Mouse (Mus musculus): ENCODE measurements around the gene Mbnl1.
"Not testable (repeated sequence)": the region's sequence is repeated elsewhere in the genome, so short reads cannot be mapped to it uniquely, and the experiment has no call there.

The Mbnl1 gene

DNA sequence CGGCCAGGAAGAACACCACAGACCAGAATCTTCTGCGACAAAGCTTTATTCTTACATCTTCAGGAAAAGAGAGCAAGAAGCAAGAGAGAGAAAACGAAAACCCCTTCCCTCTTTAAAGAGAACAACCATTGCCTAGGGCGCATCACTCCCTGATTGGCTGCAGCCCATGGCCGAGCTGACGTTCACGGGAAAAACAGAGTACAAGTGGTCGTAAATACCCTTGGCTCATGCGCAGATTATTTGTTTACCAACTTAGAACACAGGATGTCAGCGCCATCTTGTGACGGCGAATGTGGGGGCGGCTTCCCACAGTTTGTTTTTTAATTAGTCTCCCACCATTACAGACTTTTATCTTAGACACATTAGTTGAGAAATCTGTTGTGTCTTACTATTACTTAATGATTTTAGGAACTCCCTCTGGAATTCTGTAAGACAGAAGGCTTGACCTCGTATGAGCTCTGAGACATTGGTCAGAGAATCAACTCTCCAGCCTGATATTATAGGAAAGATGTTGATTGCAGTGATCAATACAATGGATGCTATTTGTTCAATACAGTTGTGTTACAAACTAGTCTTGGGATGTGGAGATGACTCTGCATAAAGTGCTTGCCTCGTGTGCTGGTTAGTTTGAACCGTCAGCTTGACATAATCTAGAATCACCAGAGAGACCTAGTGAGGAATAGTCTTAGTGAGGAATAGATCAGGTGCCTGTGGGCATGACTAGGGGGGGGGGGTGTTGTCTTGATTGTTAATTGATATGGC, 22.3 kb downstream of the Mbnl1 start:
- not testable (repeated sequence) for DNase-seq (ENCODE audit: low spot score)

- DNase-seq (ENCODE audit: low spot score), result no peak
Observed at GRCm38 (mm10) chr3:60496197-60496596, 23.6 kb downstream of the Mbnl1 start.

DNA sequence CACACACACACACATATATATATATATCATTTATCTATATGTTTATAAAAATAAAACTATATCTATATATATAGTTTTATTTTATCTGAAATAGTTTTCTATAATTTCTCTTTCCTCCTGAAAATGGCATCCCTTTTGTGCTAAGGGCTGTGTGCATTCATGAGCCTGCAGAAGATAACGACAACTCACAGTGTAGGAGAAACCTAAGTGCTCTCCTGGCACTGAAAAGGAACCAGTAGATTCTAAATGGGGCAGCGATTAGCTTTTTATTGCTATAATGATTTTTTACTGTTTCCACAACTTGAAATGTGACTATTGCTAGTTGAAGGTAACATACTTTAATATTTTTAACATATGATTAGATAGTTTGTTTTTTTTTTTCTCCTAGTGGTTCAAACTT, 25.5 kb downstream of the Mbnl1 start:
- no peak for DNase-seq (ENCODE audit: low spot score)

- DNase-seq (ENCODE audit: low spot score), result no peak
Observed at GRCm38 (mm10) chr3:60498646-60499045, 26.0 kb downstream of the Mbnl1 start.

DNA sequence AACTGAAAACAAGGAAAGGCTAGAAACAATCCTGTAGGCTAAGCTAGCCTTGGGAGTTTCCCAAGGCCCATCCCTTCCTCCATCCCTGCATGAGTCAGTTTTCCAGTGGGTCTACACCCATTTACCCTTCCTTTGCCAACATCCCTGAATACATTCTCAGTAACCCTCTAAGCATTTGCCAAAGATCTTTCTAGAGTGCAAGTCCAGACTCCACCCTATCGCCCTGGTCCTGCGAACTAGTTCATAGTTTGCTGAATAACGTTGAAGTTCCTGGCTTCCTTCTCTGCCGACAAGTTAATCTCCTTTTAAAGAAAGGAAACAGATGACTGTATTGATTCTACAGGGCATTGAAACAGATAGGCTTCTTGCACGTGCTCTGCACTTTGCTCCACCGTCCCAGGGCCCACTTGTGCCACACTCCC, 26.5 kb downstream of the Mbnl1 start:
- DNase-seq (ENCODE audit: low spot score), result no peak

- DNase-seq (ENCODE audit: low spot score), result no peak
Observed at GRCm38 (mm10) chr3:60499718-60500450, 27.3 kb downstream of the Mbnl1 start.

DNA sequence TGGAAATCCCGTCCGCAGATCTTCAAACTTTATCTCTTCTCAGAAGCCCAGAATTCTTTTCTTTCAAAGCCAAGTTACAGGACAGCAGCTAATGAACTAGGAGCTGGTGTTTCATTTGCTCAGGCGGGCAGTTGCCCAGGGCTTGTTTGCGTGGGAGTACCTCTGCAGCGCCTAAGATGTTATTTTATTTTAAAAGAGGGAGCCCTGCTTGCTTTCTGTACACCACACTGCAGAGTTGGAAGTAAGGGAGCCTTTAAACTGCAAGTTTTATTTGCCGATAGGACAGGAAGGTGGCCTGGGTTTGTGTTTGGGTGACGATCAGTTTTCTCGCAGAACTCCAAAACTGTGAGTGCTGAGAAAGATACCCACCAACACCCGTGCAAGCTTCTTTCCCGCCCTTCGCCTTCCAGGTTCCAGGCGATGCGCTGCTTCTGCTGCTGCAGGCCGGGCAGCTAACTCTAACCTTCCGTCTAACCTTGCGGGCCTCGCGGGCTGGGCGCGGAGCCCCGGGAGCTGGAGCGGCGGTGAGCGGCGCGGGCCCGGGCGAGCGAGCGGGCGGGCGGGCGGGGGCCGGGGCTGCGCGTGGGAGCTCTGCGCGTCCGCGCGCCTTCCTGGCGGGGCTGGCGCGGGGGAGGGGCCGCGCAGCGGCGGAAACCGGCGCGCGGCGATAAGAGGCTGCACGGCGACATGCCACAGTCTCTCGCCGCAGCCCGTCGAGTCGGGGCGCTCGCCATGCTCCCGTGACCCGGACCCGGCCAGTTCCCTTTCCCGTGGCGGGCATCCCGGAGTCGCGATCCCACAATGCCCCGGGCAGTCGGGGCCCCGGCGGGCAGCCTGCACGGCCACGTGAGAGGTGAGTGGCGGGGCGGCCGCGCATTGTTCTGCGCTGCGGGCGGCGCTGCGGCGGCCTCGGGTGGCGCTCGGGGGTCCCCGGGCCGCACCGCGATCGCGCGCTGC, 28.2 kb downstream of the Mbnl1 start:
- DNase-seq (ENCODE audit: low spot score), result peak; percentile 76

DNA sequence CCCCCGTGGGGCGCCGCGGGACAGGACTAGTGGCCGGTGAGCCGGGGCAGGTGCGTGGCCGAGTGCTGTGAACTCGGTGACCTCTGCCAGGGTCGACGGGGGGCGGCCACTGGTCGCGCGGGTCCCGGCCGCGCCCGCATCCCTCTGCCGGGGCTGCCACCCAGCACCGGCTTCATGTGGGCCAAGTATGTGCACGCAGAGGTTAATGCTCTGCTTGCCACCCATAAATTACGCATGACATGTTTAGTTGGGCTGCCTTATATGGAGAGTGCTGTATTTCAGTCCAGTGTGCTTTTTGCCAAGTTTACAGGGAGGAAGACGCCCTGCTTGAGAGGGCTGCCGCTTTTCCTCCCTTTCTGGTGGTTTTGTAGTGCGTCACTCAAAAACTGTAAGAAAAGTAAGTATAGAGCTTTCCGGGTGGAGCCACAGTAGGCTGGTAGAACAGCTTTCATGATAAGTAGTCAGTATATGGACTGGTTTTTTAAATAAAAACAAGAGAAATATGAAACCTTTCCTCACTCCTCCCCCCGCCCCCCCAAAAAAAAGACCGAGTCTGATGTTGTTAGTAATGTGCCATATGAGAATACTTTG, 29.0 kb downstream of the Mbnl1 start:
- peak; percentile 77 for DNase-seq (ENCODE audit: low spot score)

DNA sequence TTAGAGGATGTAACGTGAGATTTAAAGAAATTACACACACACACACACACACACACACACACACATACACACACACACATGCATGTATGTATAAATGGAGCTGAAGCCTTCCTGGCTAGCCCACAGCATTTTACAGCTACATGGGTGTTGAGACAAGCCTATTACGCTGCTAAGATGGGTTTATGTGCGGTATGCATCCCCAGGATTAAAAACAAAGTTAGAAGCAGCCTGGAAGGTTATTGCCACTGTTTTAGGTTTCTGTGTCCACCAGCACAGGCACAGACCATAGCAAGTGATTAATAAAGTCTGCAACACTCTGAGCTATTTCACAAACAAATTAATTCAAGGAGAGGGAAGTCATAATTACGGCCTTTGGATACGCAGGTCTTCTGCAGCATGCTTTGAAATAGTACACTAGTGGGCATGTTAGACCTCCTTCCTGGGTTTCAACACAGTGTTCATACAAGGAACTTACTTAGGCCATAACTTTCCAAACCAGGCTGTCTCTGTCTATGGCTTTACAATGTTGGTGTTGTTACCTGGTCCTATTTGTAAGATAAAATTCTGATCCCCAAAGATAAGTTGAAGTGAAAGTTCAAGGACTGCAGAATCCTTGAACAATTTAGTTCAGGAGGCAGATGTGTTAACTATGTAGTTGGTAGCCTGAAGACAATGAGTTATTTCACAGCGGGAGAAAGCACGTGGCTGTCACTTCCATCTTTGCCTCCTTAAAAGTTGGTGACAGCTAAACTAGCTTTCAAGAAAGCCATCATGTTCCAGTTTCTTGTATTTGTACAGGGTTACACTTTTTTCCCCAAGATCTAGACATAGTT, 29.7 kb downstream of the Mbnl1 start:
- DNase-seq (ENCODE audit: low spot score), result peak; percentile 35

- DNase-seq (ENCODE audit: low spot score), result peak; percentile 24
Observed at GRCm38 (mm10) chr3:60503196-60503595, 30.6 kb downstream of the Mbnl1 start.

DNA sequence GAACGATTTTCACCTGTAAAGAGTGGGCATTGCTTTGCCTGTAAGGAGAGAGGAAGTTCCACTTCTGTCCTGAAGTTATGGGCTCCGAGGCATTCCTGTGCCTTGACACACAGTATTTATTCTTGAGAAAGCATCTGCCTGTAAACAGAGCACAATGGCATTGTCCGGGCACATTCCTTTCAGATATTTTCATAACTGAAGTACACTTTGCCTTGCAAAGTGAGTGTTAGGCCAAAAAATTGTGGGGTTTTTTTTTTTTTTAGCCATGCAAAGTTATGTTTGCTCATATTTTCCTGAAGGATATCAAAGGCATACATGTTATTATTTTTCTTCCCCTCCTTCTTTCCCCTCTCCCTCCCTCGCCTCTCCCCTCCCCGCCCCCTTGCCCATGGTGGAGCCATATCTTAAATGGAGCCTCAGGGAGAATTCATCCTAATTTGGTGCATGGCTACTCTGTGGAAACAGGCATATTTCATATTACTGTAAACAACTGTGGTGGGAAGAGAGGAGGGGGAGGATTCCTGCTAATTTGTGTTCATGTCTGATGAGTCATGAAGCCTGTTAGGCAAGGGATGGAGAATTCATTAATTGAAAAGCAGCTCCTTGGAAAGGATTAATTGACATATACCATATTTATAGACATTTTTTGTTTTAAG, 32.3 kb downstream of the Mbnl1 start:
- peak; percentile 29 for DNase-seq (ENCODE audit: low spot score)

DNA sequence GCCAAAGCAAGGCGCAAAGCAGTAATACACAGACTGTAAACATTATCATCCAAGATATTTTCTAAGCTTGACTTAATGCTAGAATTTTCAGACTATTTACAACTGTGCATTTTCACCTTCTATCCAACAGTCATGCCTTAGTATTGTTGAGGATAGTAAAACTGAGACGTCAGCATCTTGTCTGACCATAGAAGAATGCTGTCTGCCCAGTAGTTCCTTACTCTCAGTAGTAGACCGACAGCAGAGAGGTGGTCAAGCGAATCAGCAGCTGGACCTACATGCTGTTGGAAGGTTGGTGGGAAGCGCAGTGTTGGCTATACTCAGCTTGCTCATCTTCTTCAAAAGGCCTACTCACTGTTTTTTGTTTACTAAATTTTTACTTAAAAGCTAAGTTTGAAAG, 34.2 kb downstream of the Mbnl1 start:
- DNase-seq (ENCODE audit: low spot score), result no peak

- no peak for DNase-seq (ENCODE audit: low spot score)
Observed at GRCm38 (mm10) chr3:60507496-60507895, 34.9 kb downstream of the Mbnl1 start.

- DNase-seq (ENCODE audit: low spot score), result no peak
Observed at GRCm38 (mm10) chr3:60507979-60508378, 35.3 kb downstream of the Mbnl1 start.

- DNase-seq (ENCODE audit: low spot score), result no peak
Observed at GRCm38 (mm10) chr3:60511197-60511596, 38.6 kb downstream of the Mbnl1 start.

DNA sequence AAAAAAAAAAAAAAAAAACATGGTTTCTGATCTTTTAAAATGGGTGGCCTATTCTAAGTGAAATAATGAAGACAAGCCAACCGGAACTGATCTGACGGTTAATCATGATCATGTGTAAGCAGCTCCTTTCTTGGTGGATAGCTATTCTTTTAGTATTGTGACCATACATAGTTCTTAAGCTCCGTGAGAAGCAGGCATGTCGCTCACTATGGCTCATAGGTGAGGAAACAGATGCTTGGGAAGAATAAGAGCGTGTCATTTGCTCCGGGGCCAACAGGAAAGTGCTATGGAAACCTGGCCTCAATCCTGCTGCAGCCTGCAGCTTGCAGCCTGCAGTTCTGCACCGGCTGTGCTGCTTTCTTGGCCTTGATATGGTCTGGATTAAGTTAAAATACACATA, 40.7 kb downstream of the Mbnl1 start:
- peak; percentile 28 for DNase-seq (ENCODE audit: low spot score)

- peak; percentile 18 for DNase-seq (ENCODE audit: low spot score)
Observed at GRCm38 (mm10) chr3:60513746-60514145, 41.1 kb downstream of the Mbnl1 start.

DNA sequence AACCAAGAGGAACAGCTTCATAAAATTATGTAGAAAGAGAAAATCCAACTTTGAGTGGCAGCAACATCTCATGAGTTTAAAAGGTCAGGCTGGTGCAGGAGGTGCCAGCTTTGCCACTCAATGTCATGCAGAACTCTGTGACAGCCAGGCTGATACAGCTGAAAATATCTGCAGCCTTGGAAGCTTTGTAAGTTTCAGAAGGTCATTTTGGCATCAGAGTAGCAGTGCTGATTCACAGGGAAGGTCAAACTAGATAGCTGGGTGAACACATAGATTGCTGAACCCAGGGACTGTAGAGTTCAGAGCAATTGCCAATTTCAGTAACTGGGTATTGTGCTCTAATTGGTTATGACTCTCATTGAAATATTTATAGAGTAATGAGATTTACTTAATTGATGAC, 42.8 kb downstream of the Mbnl1 start:
- no peak for DNase-seq (ENCODE audit: low spot score)

- DNase-seq (ENCODE audit: low spot score), result no peak
Observed at GRCm38 (mm10) chr3:60516054-60516674, 43.5 kb downstream of the Mbnl1 start.

- DNase-seq (ENCODE audit: low spot score), result no peak
Observed at GRCm38 (mm10) chr3:60517234-60517787, 44.7 kb downstream of the Mbnl1 start.
